In genomic region chr13:17983194-17983593, GRCm38 (mm10) we compare ENCODE assay signal across 9 mouse cellular contexts. TPM values are rescaled to one million over a fixed set of nuclear protein-coding genes. Genes with fewer than 3 reads are reported as not detected.
A peak's percentile ranks its signal among the peaks of the same experiment; 100 is the strongest.
DNase-seq lines count a peak whose midpoint lies in the region; ATAC-seq and TF ChIP-seq lines count a peak whose summit lies in the region.
"Had no signal": no experiment of that assay in that cellular context is flagged by ENCODE, and none has a peak within 500 bp of the region (broad histone marks: within the 10 kb centered on the region; RNA-seq: fewer than 3 reads in every experiment).

No protein-coding gene starts in this region.

- WGBS in heart, embryonic 11.5 days (ENCODE audit: insufficient replicate concordance), result 40% methylated on average over 4 of the region's 4 CpGs
- 45% methylated on average over 4 of the region's 4 CpGs for WGBS in intestine, postnatal 0 days
- WGBS in liver, embryonic 14.5 days (ENCODE audit: insufficient replicate concordance), result 37% methylated on average over 4 of the region's 4 CpGs

- no peak overlapping the region for H3K4me2 ChIP-seq in heart, embryonic 11.5 days
- H3K4me2 ChIP-seq in intestine, postnatal 0 days (replicated peaks; ENCODE audit: low read depth), result no peak overlapping the region
- no peak overlapping the region for H3K4me2 ChIP-seq in liver, embryonic 14.5 days (ENCODE audit: low read depth)
- H3K4me2 ChIP-seq: limb, embryonic 12.5 days had no signal

- no peak overlapping the region for H3K9ac ChIP-seq in heart, embryonic 11.5 days (ENCODE audit: low read depth, low read length)
- no peak overlapping the region for H3K9ac ChIP-seq in intestine, postnatal 0 days (ENCODE audit: low read depth, low read length)
- H3K9ac ChIP-seq in liver, embryonic 14.5 days (replicated peaks), result no peak overlapping the region
- H3K9ac ChIP-seq: limb, embryonic 12.5 days had no signal

- H3K27me3 ChIP-seq in heart, embryonic 11.5 days (ENCODE audit: control insufficient read depth, insufficient read depth, low read length), result no peaks in the 10 kb centered on the region
- no peaks in the 10 kb centered on the region for H3K27me3 ChIP-seq in intestine, postnatal 0 days (replicated peaks; ENCODE audit: control insufficient read depth, insufficient read depth, low read length)
- no peaks in the 10 kb centered on the region for H3K27me3 ChIP-seq in liver, embryonic 14.5 days (ENCODE audit: control insufficient read depth, insufficient read depth, low read length)
- H3K27me3 ChIP-seq: limb, embryonic 12.5 days had no signal

- H3K27ac ChIP-seq in heart, embryonic 11.5 days (ENCODE audit: low read depth, low read length), result no peak overlapping the region
- no peak overlapping the region for H3K27ac ChIP-seq in intestine, postnatal 0 days (ENCODE audit: low read depth, low read length)
- no peak overlapping the region for H3K27ac ChIP-seq in liver, embryonic 14.5 days
- H3K27ac ChIP-seq: limb, embryonic 12.5 days had no signal

- no peak overlapping the region for H3K4me3 ChIP-seq in heart, embryonic 11.5 days (ENCODE audit: low read depth, low read length)
- no peak overlapping the region for H3K4me3 ChIP-seq in intestine, postnatal 0 days (ENCODE audit: low read depth, low read length)
- no peak overlapping the region for H3K4me3 ChIP-seq in liver, embryonic 14.5 days (ENCODE audit: insufficient read depth in 1 of 2, low read depth in 2 of 2, low read length in 2 of 2)
- H3K4me3 ChIP-seq: limb, embryonic 12.5 days had no signal

- DNase-seq in heart, adult 18-20 months, result peak; percentile 27 to 53
- DNase-seq in urinary bladder, adult 2 months (ENCODE audit: low spot score), result peak; percentile 28
- no peak for DNase-seq in urinary bladder, postnatal 4 days (ENCODE audit: low spot score in 2 of 2)
- DNase-seq in embryo, embryonic 10 days (ENCODE audit: low spot score), result peak; percentile 63
- no peak for DNase-seq in liver, embryonic 14.5 days (ENCODE audit: low read depth in 3 of 3, low spot score in 3 of 3)
- peak; percentile 49 for DNase-seq in right cerebral cortex, postnatal 25 days

- ATAC-seq in heart, embryonic 11.5 days (replicated peaks; ENCODE audit: insufficient number of reproducible peaks, low FRiP score, low TSS enrichment), result no peak
- peak; percentile 13; the same call in 1 of the 2 replicates for ATAC-seq in intestine, postnatal 0 days
- ATAC-seq in liver, embryonic 14.5 days (ENCODE audit: insufficient read depth), result no peak

- 0 out of 2 replicates have a peak, but pooled peaks cover 3% of the 10 kb centered on the region for H3K9me3 ChIP-seq in heart, embryonic 11.5 days (replicated peaks; ENCODE audit: control insufficient read depth, low read length)
- H3K9me3 ChIP-seq in intestine, postnatal 0 days (ENCODE audit: control insufficient read depth), result no peaks in the 10 kb centered on the region
- no peaks in the 10 kb centered on the region for H3K9me3 ChIP-seq in liver, embryonic 14.5 days (ENCODE audit: control insufficient read depth, low read length)
- H3K9me3 ChIP-seq: limb, embryonic 12.5 days had no signal

- H3K36me3 ChIP-seq in heart, embryonic 11.5 days (ENCODE audit: control insufficient read depth, insufficient read depth, low read length), result peaks cover 8% of the 10 kb centered on the region; the same call in 1 of the 2 replicates
- peaks cover 36% of the 10 kb centered on the region for H3K36me3 ChIP-seq in intestine, postnatal 0 days (ENCODE audit: control insufficient read depth, insufficient read depth)
- H3K36me3 ChIP-seq in liver, embryonic 14.5 days (replicated peaks; ENCODE audit: control insufficient read depth, insufficient read depth, low read depth), result peaks cover 10% of the 10 kb centered on the region

- peak; percentile 84 for TF ChIP-seq CTCF in intestine, postnatal 0 days (IDR thresholded peaks at IDR 0.05; ENCODE audit: low read depth)
- TF ChIP-seq CTCF in liver, embryonic 14.5 days (IDR thresholded peaks at IDR 0.05; ENCODE audit: low read depth), result peak; percentile 72

- no peak for TF ChIP-seq EP300 in liver, embryonic 14.5 days (IDR thresholded peaks at IDR 0.05; ENCODE audit: low read depth)

- no peaks in the 10 kb centered on the region for H3K4me1 ChIP-seq in heart, embryonic 11.5 days (ENCODE audit: control insufficient read depth, insufficient read depth, low read length)
- no peaks in the 10 kb centered on the region for H3K4me1 ChIP-seq in intestine, postnatal 0 days (replicated peaks; ENCODE audit: control insufficient read depth, insufficient read depth, low read length)
- H3K4me1 ChIP-seq in liver, embryonic 14.5 days (replicated peaks; ENCODE audit: control insufficient read depth in 2 of 2, insufficient read depth in 2 of 2, low read length in 1 of 2), result no peaks in the 10 kb centered on the region
- H3K4me1 ChIP-seq: limb, embryonic 12.5 days had no signal

RNA-seq across cellular contexts. Expression of gene Yae1d1, which starts 10.0 kb away (rescaled TPM):
- 10 to 100 TPM; 35.0 to 39.6 TPM for total RNA-seq in heart, adult 18-20 months (2021)
- 79.8 and 85.2 TPM in 2 replicates for polyA plus RNA-seq in heart, embryonic 11.5 days (2014; fragmentation: Nextera tagmentation; extraction: Ambion mirVana)
- polyA plus RNA-seq in urinary bladder, adult 2 months (2012; rRNA removed), result 26.4 and 30.0 TPM in 2 replicates
- polyA plus RNA-seq in intestine, postnatal 0 days (2015; fragmentation: Nextera tagmentation; extraction: Ambion mirVana), result 36.6 and 37.2 TPM in 2 replicates
- polyA plus RNA-seq in liver, embryonic 14.5 days (2012; rRNA removed), result 2.6 and 10.8 TPM in 2 replicates
- 19.0 and 19.6 TPM in 2 replicates for polyA plus RNA-seq in liver, embryonic 14.5 days (2014; fragmentation: Nextera tagmentation; extraction: Ambion mirVana)

RNA-seq across cellular contexts. Expression of gene Rala, which starts 39.2 kb away (rescaled TPM):
- 10 to 100 TPM; 37.2 to 37.6 TPM for total RNA-seq in heart, adult 18-20 months (2021)
- 85.4 and 89.9 TPM in 2 replicates for polyA plus RNA-seq in heart, embryonic 11.5 days (2014; fragmentation: Nextera tagmentation; extraction: Ambion mirVana)
- polyA plus RNA-seq in urinary bladder, adult 2 months (2012; rRNA removed), result 39.1 and 45.2 TPM in 2 replicates
- 107 and 110 TPM in 2 replicates for polyA plus RNA-seq in intestine, postnatal 0 days (2015; fragmentation: Nextera tagmentation; extraction: Ambion mirVana)
- polyA plus RNA-seq in liver, embryonic 14.5 days (2012; rRNA removed), result 2.4 and 7.5 TPM in 2 replicates
- 15.4 and 17.2 TPM in 2 replicates for polyA plus RNA-seq in liver, embryonic 14.5 days (2014; fragmentation: Nextera tagmentation; extraction: Ambion mirVana)

Comparison
In these comparisons a context has a peak if more than half of its experiments do, and no peak if none do; other contexts are left out.
1. DNase-seq: peak in heart, adult 18-20 months (2 of 2), urinary bladder, adult 2 months (single experiment), embryo, embryonic 10 days (single experiment) and right cerebral cortex, postnatal 25 days (single experiment); none in urinary bladder, postnatal 4 days (0 of 2) and liver, embryonic 14.5 days (0 of 3).